Mouse (Mus musculus) ES-Bruce4 (cell line): Measurements from ENCODE around the gene Sik3. TPM values are rescaled to one million over a fixed set of nuclear protein-coding genes. Genes with fewer than 3 reads are reported as not detected.

Experiments used
- H3K27ac ChIP-seq: 2 replicates; pipeline ENCODE4 v1.5.1; 2012; ENCODE audit warnings: low read length, inconsistent platforms; ENCODE audit not compliant: insufficient read depth
- H3K27me3 ChIP-seq: 2 replicates; pipeline ENCODE4 v1.6.1; 2012; ENCODE audit warnings: mild to moderate bottlenecking, low read length, inconsistent platforms; ENCODE audit not compliant: control insufficient read depth, poor library complexity, insufficient read depth, severe bottlenecking
- H3K36me3 ChIP-seq: 2 replicates; pipeline ENCODE4 v1.6.1; 2012; ENCODE audit warnings: inconsistent platforms, mild to moderate bottlenecking, low read length, moderate library complexity; ENCODE audit not compliant: control insufficient read depth, poor library complexity, insufficient read depth, severe bottlenecking
- H3K4me1 ChIP-seq: one replicate; pipeline ENCODE4 v1.8.1; 2011; ENCODE audit warnings: low read length; ENCODE audit not compliant: control insufficient read depth, insufficient read depth
- H3K4me3 ChIP-seq: 2 replicates; pipeline ENCODE4 v1.5.1; 2011; ENCODE audit warnings: low read depth, mild to moderate bottlenecking, low read length
- H3K9ac ChIP-seq: 2 replicates; pipeline ENCODE4 v1.6.1; 2012; ENCODE audit warnings: low read depth, mild to moderate bottlenecking, inconsistent platforms; ENCODE audit not compliant: poor library complexity, severe bottlenecking
- H3K9me3 ChIP-seq: replicated peaks from 2 replicates; pipeline ENCODE4 v1.6.1; 2012; ENCODE audit warnings: mild to moderate bottlenecking, low read length, inconsistent platforms; ENCODE audit not compliant: control insufficient read depth, poor library complexity, insufficient read depth, severe bottlenecking
- CTCF ChIP-seq: IDR thresholded peaks from one replicate; pipeline ENCODE4 v1.8.1; 2011; ENCODE audit warnings: low read depth, low read length
- EP300 ChIP-seq: IDR thresholded peaks from 2 replicates; pipeline ENCODE4 v1.6.1; 2011; ENCODE audit warnings: low read depth, low read length; ENCODE audit not compliant: insufficient read depth
- POLR2A ChIP-seq: IDR thresholded peaks from one replicate; pipeline ENCODE4 v1.8.1; 2011; ENCODE audit warnings: low read length; ENCODE audit not compliant: insufficient read depth
- polyA plus RNA-seq: library from polyadenylated mRNA; stranded (reverse); fragments of >200 nt; gene quantifications from 2 replicates; pipeline ENCODE4 v1.2.4, GENCODE M21; 2011; ENCODE audit warnings: low read depth; ENCODE audit not compliant: missing spikeins, insufficient read depth, insufficient read length

Gene Sik3
- polyA plus RNA-seq, 1 experiment: 23.2 TPM

- H3K9me3 ChIP-seq: no peaks in the 10 kb centered on the region
- H3K9ac ChIP-seq: no peak overlapping the region
- TF ChIP-seq EP300 (no peak), CTCF (no peak), POLR2A (no peak)
- no peaks in the 10 kb centered on the region for H3K36me3 ChIP-seq
- no peak overlapping the region for H3K27ac ChIP-seq
- H3K4me1 ChIP-seq: no peaks in the 10 kb centered on the region
- H3K4me3 ChIP-seq: no peak overlapping the region
- H3K27me3 ChIP-seq: no peaks in the 10 kb centered on the region
Measured at GRCm38 (mm10) chr9:46142031-46142430, 129.4 kb downstream of the Sik3 start.

GRCm38 (mm10) chr9:46142492-46142891 lies 129.9 kb downstream of the Sik3 start:
- Histone ChIP-seq H3K9ac (no peak overlapping the region), H3K4me3 (no peak overlapping the region), H3K27me3 (no peaks in the 10 kb centered on the region), H3K9me3 (no peaks in the 10 kb centered on the region), H3K27ac (no peak overlapping the region), H3K36me3 (no peaks in the 10 kb centered on the region), H3K4me1 (no peaks in the 10 kb centered on the region)
- TF ChIP-seq CTCF (no peak), EP300 (no peak), POLR2A (no peak)

- H3K27ac ChIP-seq: no peak overlapping the region
Measured at GRCm38 (mm10) chr9:46144976-46145375, 132.4 kb downstream of the Sik3 start.

GRCm38 (mm10) chr9:46146437-46146836 lies 133.8 kb downstream of the Sik3 start:
- Histone ChIP-seq H3K4me3 (no peak overlapping the region), H3K36me3 (no peaks in the 10 kb centered on the region), H3K9ac (no peak overlapping the region), H3K4me1 (peaks cover 3% of the 10 kb centered on the region), H3K27me3 (no peaks in the 10 kb centered on the region), H3K9me3 (no peaks in the 10 kb centered on the region), H3K27ac (no peak overlapping the region)
- TF ChIP-seq POLR2A (no peak), CTCF (no peak), EP300 (no peak)

More at GRCm38 (mm10) chr9:46144976-46145375, 132.4 kb downstream of the Sik3 start:
- Histone ChIP-seq H3K36me3 (no peaks in the 10 kb centered on the region), H3K4me3 (no peak overlapping the region), H3K27me3 (no peaks in the 10 kb centered on the region), H3K9me3 (no peaks in the 10 kb centered on the region), H3K9ac (no peak overlapping the region), H3K4me1 (no peaks in the 10 kb centered on the region)
- no peak for TF ChIP-seq CTCF
- TF ChIP-seq EP300: no peak
- TF ChIP-seq POLR2A: no peak

- H3K9ac ChIP-seq: no peak overlapping the region
- H3K4me3 ChIP-seq: no peak overlapping the region
- no peak for TF ChIP-seq POLR2A
- H3K27me3 ChIP-seq: no peaks in the 10 kb centered on the region
- H3K4me1 ChIP-seq: peaks cover 3% of the 10 kb centered on the region
- no peaks in the 10 kb centered on the region for H3K36me3 ChIP-seq
- no peak overlapping the region for H3K27ac ChIP-seq
- no peaks in the 10 kb centered on the region for H3K9me3 ChIP-seq
Measured at GRCm38 (mm10) chr9:46148723-46149122, 136.1 kb downstream of the Sik3 start.

- H3K9ac ChIP-seq: no peak overlapping the region
- no peak overlapping the region for H3K4me3 ChIP-seq
- H3K27me3 ChIP-seq: no peaks in the 10 kb centered on the region
- H3K4me1 ChIP-seq: peaks cover 3% of the 10 kb centered on the region
- H3K36me3 ChIP-seq: no peaks in the 10 kb centered on the region
- H3K27ac ChIP-seq: peak overlapping the region; percentile 79; the same call in 1 of the 2 replicates
- TF ChIP-seq CTCF (no peak), EP300 (no peak), POLR2A (no peak)
- H3K9me3 ChIP-seq: no peaks in the 10 kb centered on the region
Measured at GRCm38 (mm10) chr9:46149392-46149791, 136.8 kb downstream of the Sik3 start.
